Comparison of ENCODE assay signal across 9 mouse cellular contexts in genomic region chr4:150003021-150003580, GRCm38 (mm10). TPM values are rescaled to one million over a fixed set of nuclear protein-coding genes. Genes with fewer than 3 reads are reported as not detected.
DNase-seq lines count a peak whose midpoint lies in the region; ATAC-seq and TF ChIP-seq lines count a peak whose summit lies in the region.
"Had no signal": no experiment of that assay in that cellular context is flagged by ENCODE, and none has a peak within 500 bp of the region (broad histone marks: within the 10 kb centered on the region; RNA-seq: fewer than 3 reads in every experiment).

No protein-coding gene starts in this region.

- ATAC-seq in kidney, embryonic 14.5 days (ENCODE audit: low FRiP score, low TSS enrichment) = peak; percentile 26; the same call in 1 of the 2 replicates
- peak; percentile 16; the same call in 1 of the 2 replicates for ATAC-seq in lung, embryonic 15.5 days (ENCODE audit: borderline replicate concordance, extremely low read depth, low FRiP score, low TSS enrichment)
- no peak for ATAC-seq in megakaryocyte-erythroid progenitor cell, adult 5-6 weeks (replicated peaks; ENCODE audit: low FRiP score, low TSS enrichment, poor library complexity, severe bottlenecking)

- no peak overlapping the region for H3ac ChIP-seq in C2C12 (ENCODE audit: control insufficient read depth, insufficient read length, low read depth)

- no peak for TF ChIP-seq CTCF in C2C12 (IDR thresholded peaks at IDR 0.05; ENCODE audit: control insufficient read depth, insufficient read depth, insufficient read length)

- no peaks in the 10 kb centered on the region for H3K27me3 ChIP-seq in C2C12 (ENCODE audit: control insufficient read depth, insufficient read depth, insufficient read length)
- H3K27me3 ChIP-seq in kidney, embryonic 14.5 days (ENCODE audit: control insufficient read depth, insufficient read depth, low read length) = no peaks in the 10 kb centered on the region
- H3K27me3 ChIP-seq in lung, embryonic 15.5 days = no peaks in the 10 kb centered on the region
- H3K27me3 ChIP-seq: neural tube, embryonic 12.5 days had no signal

- peaks cover 17% of the 10 kb centered on the region for H3K79me3 ChIP-seq in C2C12 (ENCODE audit: low read depth)

- no peak overlapping the region for H3K4me3 ChIP-seq in C2C12 (ENCODE audit: insufficient read depth, poor library complexity, severe bottlenecking)
- no peak overlapping the region for H3K4me3 ChIP-seq in kidney, embryonic 14.5 days (ENCODE audit: low read length)
- H3K4me3 ChIP-seq in lung, embryonic 15.5 days = peak overlapping the region; percentile 28
- H3K4me3 ChIP-seq: neural tube, embryonic 12.5 days had no signal

- peak; percentile 52 for DNase-seq in NIH3T3 (ENCODE audit: low read depth)
- DNase-seq in left cerebral cortex, adult 18-20 months (ENCODE audit: low spot score in 2 of 2) = no peak
- DNase-seq in adrenal gland, postnatal 25 days = no peak
- DNase-seq in right cerebral cortex, adult 18-20 months = no peak

- 21% methylated on average over 7 of the region's 7 CpGs for WGBS in kidney, embryonic 14.5 days
- WGBS in lung, embryonic 15.5 days = 8% methylated on average over 7 of the region's 7 CpGs

- H3K4me1 ChIP-seq in kidney, embryonic 14.5 days (ENCODE audit: control insufficient read depth, insufficient read depth, low read length) = peaks cover 66% of the 10 kb centered on the region
- H3K4me1 ChIP-seq in lung, embryonic 15.5 days = peaks cover 83% of the 10 kb centered on the region
- H3K4me1 ChIP-seq: neural tube, embryonic 12.5 days had no signal

- H3K79me2 ChIP-seq in C2C12 (ENCODE audit: control insufficient read depth, insufficient read depth) = peaks cover 64% of the 10 kb centered on the region

- no peak overlapping the region for H3K9ac ChIP-seq in kidney, embryonic 14.5 days (ENCODE audit: low read depth, low read length)
- no peak overlapping the region for H3K9ac ChIP-seq in lung, embryonic 15.5 days
- H3K9ac ChIP-seq: neural tube, embryonic 12.5 days had no signal

- H3K27ac ChIP-seq in kidney, embryonic 14.5 days (ENCODE audit: low read depth, low read length) = peak overlapping the region; percentile 25; the same call in 1 of the 2 replicates
- peak overlapping the region; percentile 59 for H3K27ac ChIP-seq in lung, embryonic 15.5 days
- H3K27ac ChIP-seq: neural tube, embryonic 12.5 days had no signal

- no peak overlapping the region for H3K4me2 ChIP-seq in kidney, embryonic 14.5 days (replicated peaks; ENCODE audit: low read depth, low read length)
- peak overlapping the region; percentile 41 for H3K4me2 ChIP-seq in lung, embryonic 15.5 days
- H3K4me2 ChIP-seq: neural tube, embryonic 12.5 days had no signal

- peaks cover 8% of the 10 kb centered on the region; the same call in 1 of the 2 replicates for H3K9me3 ChIP-seq in kidney, embryonic 14.5 days (ENCODE audit: control insufficient read depth, low read length)
- no peaks in the 10 kb centered on the region for H3K9me3 ChIP-seq in lung, embryonic 15.5 days
- H3K9me3 ChIP-seq: neural tube, embryonic 12.5 days had no signal

- no peaks in the 10 kb centered on the region for H3K36me3 ChIP-seq in C2C12 (ENCODE audit: control insufficient read depth, insufficient read depth)
- H3K36me3 ChIP-seq in kidney, embryonic 14.5 days (ENCODE audit: control insufficient read depth, insufficient read depth, low read length) = peaks cover 2% of the 10 kb centered on the region; the same call in 1 of the 2 replicates
- no peaks in the 10 kb centered on the region for H3K36me3 ChIP-seq in lung, embryonic 15.5 days
- H3K36me3 ChIP-seq: neural tube, embryonic 12.5 days had no signal

TF ChIP-seq in C2C12, 6 proteins besides CTCF, POLR2A, EP300 and RAD21:
- TF ChIP-seq FOSL1 (IDR thresholded peaks at IDR 0.05; ENCODE audit: insufficient read depth, low read length, poor library complexity, severe bottlenecking) (no peak), MYOD1 (IDR thresholded peaks at IDR 0.05; ENCODE audit: control insufficient read depth, insufficient read length, low read depth) (peak; percentile 37)

RNA-seq across cellular contexts. Expression of gene H6pd, which starts 5.7 kb away (rescaled TPM):
- polyA plus RNA-seq in C2C12 (2012; fragmentation: generic; extraction: Trizol) = 14.9 TPM
- 6.8 and 10.7 TPM in 2 replicates for polyA plus RNA-seq in kidney, embryonic 14.5 days (2014; fragmentation: Nextera tagmentation; extraction: Ambion mirVana)
- 25.0 and 29.3 TPM in 2 replicates for polyA plus RNA-seq in lung, embryonic 15.5 days (2015; fragmentation: Nextera tagmentation; extraction: Ambion mirVana)
- total RNA-seq in left cerebral cortex, adult 18-20 months (2021) = 10 to 100 TPM; 11.2 to 11.5 TPM
- 12.9 and 16.8 TPM in 2 replicates for total RNA-seq in megakaryocyte-erythroid progenitor cell, adult 5-6 weeks (2014; fragmentation: Nextera tagmentation)
- 9.8 and 11.9 TPM in 2 replicates for total RNA-seq in megakaryocyte-erythroid progenitor cell, adult 5-6 weeks (2017)
- total RNA-seq in adrenal gland, postnatal 25 days (2021) = 127 and 149 TPM in 2 replicates

RNA-seq across cellular contexts. Expression of gene Spsb1, which starts 48.3 kb away (rescaled TPM):
- polyA plus RNA-seq in C2C12 (2012; fragmentation: generic; extraction: Trizol) = 3.0 TPM
- polyA plus RNA-seq in kidney, embryonic 14.5 days (2014; fragmentation: Nextera tagmentation; extraction: Ambion mirVana) = 8.0 and 9.6 TPM in 2 replicates
- 15.6 and 15.7 TPM in 2 replicates for polyA plus RNA-seq in lung, embryonic 15.5 days (2015; fragmentation: Nextera tagmentation; extraction: Ambion mirVana)
- total RNA-seq in left cerebral cortex, adult 18-20 months (2021) = 10 to 100 TPM; 11.1 to 13.8 TPM
- 0.35 TPM in 1 of 2 replicates, not detected in the other for total RNA-seq in megakaryocyte-erythroid progenitor cell, adult 5-6 weeks (2014; fragmentation: Nextera tagmentation)
- not detected in 2 replicates for total RNA-seq in megakaryocyte-erythroid progenitor cell, adult 5-6 weeks (2017)
- 23.7 and 25.6 TPM in 2 replicates for total RNA-seq in adrenal gland, postnatal 25 days (2021)

Comparison
In these comparisons a context has a peak if more than half of its experiments do, and no peak if none do; other contexts are left out.
1. RNA of gene Spsb1, which starts 48.3 kb away (total RNA-seq): 23.7 to 25.6 TPM in adrenal gland, postnatal 25 days and 11.1 to 13.8 TPM in left cerebral cortex, adult 18-20 months; 0.35 TPM in megakaryocyte-erythroid progenitor cell, adult 5-6 weeks; every median in the first group is over 4 times any median in the second.